Mouse (Mus musculus) C2C12 (cell line): ENCODE data around the gene Usp49.

Experiments
- CEBPB ChIP-seq: IDR thresholded peaks from one replicate; pipeline ENCODE4 v1.6.1; 2011; ENCODE audit warnings: low read depth, mild to moderate bottlenecking, control low read depth, moderate library complexity
- CTCF ChIP-seq: IDR thresholded peaks from one replicate; pipeline ENCODE4 v1.5.1; 2011; ENCODE audit not compliant: control insufficient read depth, insufficient read depth, insufficient read length
- FOSL1 ChIP-seq: IDR thresholded peaks from one replicate; pipeline ENCODE4 v1.8.0; 2011; ENCODE audit warnings: mild to moderate bottlenecking, low read length; ENCODE audit not compliant: poor library complexity, insufficient read depth, severe bottlenecking
- MAX ChIP-seq: IDR thresholded peaks from one replicate; pipeline ENCODE4 v1.6.1; 2011; ENCODE audit warnings: mild to moderate bottlenecking, control low read depth
- MYOD1 ChIP-seq: IDR thresholded peaks from one replicate; pipeline ENCODE4 v1.6.1; 2011; ENCODE audit warnings: low read depth; ENCODE audit not compliant: control insufficient read depth, insufficient read length
- MYOG ChIP-seq: IDR thresholded peaks from one replicate; pipeline ENCODE4 v1.6.1; 2011; ENCODE audit not compliant: control insufficient read depth, insufficient read length; ENCODE audit errors: extremely low read depth
- USF1 ChIP-seq: IDR thresholded peaks from one replicate; pipeline ENCODE4 v1.6.1; 2011; ENCODE audit warnings: low read depth, mild to moderate bottlenecking, control low read depth, moderate library complexity

DNA sequence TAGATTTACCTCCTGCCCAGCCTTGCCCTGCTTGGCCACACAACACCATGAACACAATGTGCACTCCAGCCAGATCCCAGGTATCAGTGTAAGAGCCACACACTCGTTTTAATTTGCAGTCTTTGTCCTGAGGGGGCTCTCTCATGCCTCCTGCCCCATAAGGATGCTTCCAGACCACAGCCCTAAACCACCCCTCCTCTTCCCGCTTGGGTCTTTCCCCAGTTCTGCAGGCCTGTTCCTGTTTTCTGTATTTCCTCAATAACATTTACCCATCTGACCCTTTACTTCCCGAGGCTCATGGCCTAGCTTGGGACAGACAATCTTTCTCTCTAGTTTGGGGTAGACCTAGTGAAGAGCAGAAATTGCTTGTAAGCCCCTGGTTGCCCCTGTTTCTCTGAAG, 84.5 kb downstream of the Usp49 start:
- TF ChIP-seq MAX (no peak), CTCF (no peak), USF1 (no peak), FOSL1 (no peak), MYOD1 (no peak), CEBPB (no peak), MYOG (no peak)
